Comparison of ENCODE assay signal across 8 mouse cellular contexts in genomic region chrX:20292040-20292417, GRCm38 (mm10). TPM values are rescaled to one million over a fixed set of nuclear protein-coding genes. Genes with fewer than 3 reads are reported as not detected.
A peak's percentile ranks its signal among the peaks of the same experiment; 100 is the strongest.
DNase-seq lines count a peak whose midpoint lies in the region; ATAC-seq and TF ChIP-seq lines count a peak whose summit lies in the region.

No protein-coding gene starts in this region.

- H3K4me1 ChIP-seq in heart, embryonic 11.5 days (ENCODE audit: control insufficient read depth, insufficient read depth, low read length) = no peaks in the 10 kb centered on the region
- peaks cover 11% of the 10 kb centered on the region for H3K4me1 ChIP-seq in thymus, adult 2 months (replicated peaks; ENCODE audit: control insufficient read depth, insufficient read depth, low read length)
- H3K4me1 ChIP-seq in liver, embryonic 11.5 days (replicated peaks; ENCODE audit: control insufficient read depth, insufficient read depth, low read length) = no peaks in the 10 kb centered on the region

- no peaks in the 10 kb centered on the region for H3K9me3 ChIP-seq in heart, embryonic 11.5 days (replicated peaks; ENCODE audit: control insufficient read depth, low read length)
- H3K9me3 ChIP-seq in liver, embryonic 11.5 days (ENCODE audit: control insufficient read depth, low read length) = no peaks in the 10 kb centered on the region

- DNase-seq in heart, postnatal 4 days = no peak
- DNase-seq in thymus, adult 2 months = no peak
- no peak for DNase-seq in thymus, postnatal 14 days
- no peak for DNase-seq in liver, embryonic 11.5 days (ENCODE audit: low spot score)
- no peak for DNase-seq in adrenal gland, postnatal 14 days
- no peak for DNase-seq in gastrocnemius, adult 18-20 months (ENCODE audit: low spot score)
- no peak for DNase-seq in adrenal gland, adult (ENCODE audit: inconsistent age in 2 of 2, low spot score in 1 of 2)

- H3K27me3 ChIP-seq in heart, embryonic 11.5 days (ENCODE audit: control insufficient read depth, insufficient read depth, low read length) = peaks cover 7% of the 10 kb centered on the region; the same call in 1 of the 2 replicates
- no peaks in the 10 kb centered on the region for H3K27me3 ChIP-seq in thymus, adult 2 months (ENCODE audit: control insufficient read depth, insufficient read depth, low read length)
- peaks cover 16% of the 10 kb centered on the region for H3K27me3 ChIP-seq in liver, embryonic 11.5 days (replicated peaks; ENCODE audit: control insufficient read depth, insufficient read depth, low read length)

- no peaks in the 10 kb centered on the region for H3K36me3 ChIP-seq in heart, embryonic 11.5 days (ENCODE audit: control insufficient read depth, insufficient read depth, low read length)
- H3K36me3 ChIP-seq in thymus, adult 2 months (ENCODE audit: control insufficient read depth, insufficient read depth, low read length) = no peaks in the 10 kb centered on the region
- H3K36me3 ChIP-seq in liver, embryonic 11.5 days (ENCODE audit: control insufficient read depth, insufficient read depth, low read length) = no peaks in the 10 kb centered on the region

- peak overlapping the region; percentile 67; the same call in 1 of the 2 replicates for H3K9ac ChIP-seq in heart, embryonic 11.5 days (ENCODE audit: low read depth, low read length)
- no peak overlapping the region for H3K9ac ChIP-seq in liver, embryonic 11.5 days (ENCODE audit: low read depth, low read length)

- no peak for TF ChIP-seq CTCF in thymus, adult 2 months (IDR thresholded peaks at IDR 0.05; ENCODE audit: borderline replicate concordance, control insufficient read depth, extremely low read depth, insufficient read depth, low read length, poor library complexity)

- H3K4me3 ChIP-seq in heart, embryonic 11.5 days (ENCODE audit: low read depth, low read length) = peak overlapping the region; percentile 58
- H3K4me3 ChIP-seq in thymus, adult 2 months (ENCODE audit: control insufficient read depth, insufficient read depth, low read length) = peak overlapping the region; percentile 96
- H3K4me3 ChIP-seq in liver, embryonic 11.5 days (ENCODE audit: low read depth, low read length) = peak overlapping the region; percentile 53

- ATAC-seq in heart, embryonic 11.5 days (replicated peaks; ENCODE audit: insufficient number of reproducible peaks, low FRiP score, low TSS enrichment) = no peak
- ATAC-seq in liver, embryonic 11.5 days (replicated peaks; ENCODE audit: low FRiP score) = no peak

- H3K4me2 ChIP-seq in heart, embryonic 11.5 days = peak overlapping the region; percentile 65
- H3K4me2 ChIP-seq in liver, embryonic 11.5 days = peak overlapping the region; percentile 76

- H3K27ac ChIP-seq in heart, embryonic 11.5 days (ENCODE audit: low read depth, low read length) = no peak overlapping the region
- H3K27ac ChIP-seq in thymus, adult 2 months (ENCODE audit: control insufficient read depth, insufficient read depth, low read length) = no peak overlapping the region
- no peak overlapping the region for H3K27ac ChIP-seq in liver, embryonic 11.5 days (ENCODE audit: low read depth, low read length)

- no peak for TF ChIP-seq POLR2A in thymus, adult 2 months (IDR thresholded peaks at IDR 0.05; ENCODE audit: control insufficient read depth, extremely low read depth, insufficient read depth, low read length, poor library complexity)

- WGBS in heart, embryonic 11.5 days (ENCODE audit: insufficient replicate concordance) = 45% methylated on average over 11 of the region's 11 CpGs
- WGBS in thymus, adult 2 months = 68% methylated on average over 11 of the region's 11 CpGs
- 29% methylated on average over 11 of the region's 11 CpGs for WGBS in liver, embryonic 11.5 days

RNA-seq across cellular contexts. Expression of gene Slc9a7, which starts 0.4 kb away (rescaled TPM):
- polyA plus RNA-seq in heart, embryonic 11.5 days (2014; fragmentation: Nextera tagmentation; extraction: Ambion mirVana) = 4.8 and 4.9 TPM in 2 replicates
- total RNA-seq in heart, postnatal 4 days (2021) = 10 to 100 TPM; 11.7 to 16.9 TPM
- polyA plus RNA-seq in thymus, adult 2 months (2012; rRNA removed) = 6.6 and 7.1 TPM in 2 replicates
- 0.35 and 0.48 TPM in 2 replicates for polyA plus RNA-seq in liver, embryonic 11.5 days (2014; fragmentation: Nextera tagmentation; extraction: Ambion mirVana)
- 9.9 and 10.0 TPM in 2 replicates for total RNA-seq in adrenal gland, postnatal 14 days (2021)
- 1 to 10 TPM; 9.0 to 9.1 TPM for total RNA-seq in gastrocnemius, adult 18-20 months (2021)
